In genomic region chr12:80945996-80946355, GRCm38 (mm10) we compare ENCODE assay signal across 8 mouse cellular contexts. TPM values are rescaled to one million over a fixed set of nuclear protein-coding genes. Genes with fewer than 3 reads are reported as not detected.
DNase-seq lines count a peak whose midpoint lies in the region; ATAC-seq and TF ChIP-seq lines count a peak whose summit lies in the region.

No protein-coding gene starts in this region.

- H3K27ac ChIP-seq in forebrain, embryonic 12.5 days = peak overlapping the region; percentile 93
- H3K27ac ChIP-seq in neural tube, embryonic 15.5 days (replicated peaks) = peak overlapping the region; percentile 98

- peaks cover 3% of the 10 kb centered on the region; the same call in 1 of the 2 replicates for H3K9me3 ChIP-seq in E14TG2a.4 (ENCODE audit: low read length)
- H3K9me3 ChIP-seq in forebrain, embryonic 12.5 days = no peaks in the 10 kb centered on the region
- no peaks in the 10 kb centered on the region for H3K9me3 ChIP-seq in neural tube, embryonic 15.5 days (replicated peaks)

- peak overlapping the region; percentile 74 for H3K4me2 ChIP-seq in forebrain, embryonic 12.5 days
- H3K4me2 ChIP-seq in neural tube, embryonic 15.5 days = peak overlapping the region; percentile 73

- H3K36me3 ChIP-seq in E14TG2a.4 (ENCODE audit: insufficient read depth, low read length) = peaks cover 46% of the 10 kb centered on the region
- H3K36me3 ChIP-seq in forebrain, embryonic 12.5 days (replicated peaks) = peaks cover 32% of the 10 kb centered on the region
- peaks cover 28% of the 10 kb centered on the region for H3K36me3 ChIP-seq in neural tube, embryonic 15.5 days

- no peaks in the 10 kb centered on the region for H3K27me3 ChIP-seq in E14TG2a.4 (ENCODE audit: insufficient read depth, low read length)
- H3K27me3 ChIP-seq in forebrain, embryonic 12.5 days = no peaks in the 10 kb centered on the region
- no peaks in the 10 kb centered on the region for H3K27me3 ChIP-seq in neural tube, embryonic 15.5 days (replicated peaks)

- WGBS in forebrain, embryonic 12.5 days = under 1% methylated on average over 39 of the region's 47 CpGs
- under 1% methylated on average over 44 of the region's 47 CpGs for WGBS in neural tube, embryonic 15.5 days

- intact Hi-C loops in heart, postnatal 10 days (cut with DNase I) = no loop called here

- H3K9ac ChIP-seq in forebrain, embryonic 12.5 days = peak overlapping the region; percentile 93
- peak overlapping the region; percentile 94 for H3K9ac ChIP-seq in neural tube, embryonic 15.5 days (replicated peaks)

- TF ChIP-seq CTCF in E14TG2a.4 (conservative IDR thresholded peaks at IDR 0.05; ENCODE audit: low read length) = no peak

- ATAC-seq in forebrain, embryonic 12.5 days (ENCODE audit: low FRiP score) = peak; percentile 96
- ATAC-seq in neural tube, embryonic 15.5 days (ENCODE audit: low FRiP score) = peak; percentile 97

- peak overlapping the region; percentile 94 for H3K4me3 ChIP-seq in E14TG2a.4 (replicated peaks; ENCODE audit: low read length)
- H3K4me3 ChIP-seq in forebrain, embryonic 12.5 days (replicated peaks) = peak overlapping the region; percentile 99
- H3K4me3 ChIP-seq in neural tube, embryonic 15.5 days (replicated peaks) = peak overlapping the region; percentile 96

- peaks cover 47% of the 10 kb centered on the region for H3K4me1 ChIP-seq in E14TG2a.4 (replicated peaks; ENCODE audit: low read depth, low read length)
- H3K4me1 ChIP-seq in forebrain, embryonic 12.5 days = peaks cover 12% of the 10 kb centered on the region
- H3K4me1 ChIP-seq in neural tube, embryonic 15.5 days = peaks cover 12% of the 10 kb centered on the region

- DNase-seq in c-Kit-positive CD71-positive TER-119-positive erythroid progenitor cells, embryonic 14.5 days (ENCODE audit: low spot score) = peak; percentile 94
- DNase-seq in heart, postnatal 10 days = peak; percentile 97
- DNase-seq in layer of hippocampus, adult 11-12 months (ENCODE audit: low spot score) = peak; percentile 95
- peak; percentile 95 to 97 for DNase-seq in lung, adult 18-20 months
- DNase-seq in testis, postnatal 14 days (ENCODE audit: low spot score) = peak; percentile 94

RNA-seq across cellular contexts. Expression of gene Srsf5, which starts 0.7 kb away (rescaled TPM):
- 656 and 658 TPM in 2 replicates for polyA plus RNA-seq in forebrain, embryonic 12.5 days (2016; fragmentation: Nextera tagmentation; extraction: Ambion mirVana)
- 100 to 1,000 TPM; 247 to 319 TPM for total RNA-seq in heart, postnatal 10 days (2021)
- polyA plus RNA-seq in neural tube, embryonic 15.5 days (2015; fragmentation: Nextera tagmentation; extraction: Ambion mirVana) = 379 and 417 TPM in 2 replicates

RNA-seq across cellular contexts. Expression of gene Slc10a1, which starts 22.5 kb away (rescaled TPM):
- 0.99 and 1.4 TPM in 2 replicates for polyA plus RNA-seq in forebrain, embryonic 12.5 days (2016; fragmentation: Nextera tagmentation; extraction: Ambion mirVana)
- total RNA-seq in heart, postnatal 10 days (2021) = not detected
- 0.63 and 0.67 TPM in 2 replicates for polyA plus RNA-seq in neural tube, embryonic 15.5 days (2015; fragmentation: Nextera tagmentation; extraction: Ambion mirVana)

Comparison
In these comparisons a context has a peak if more than half of its experiments do, and no peak if none do; other contexts are left out.
1. Peak in every context shown above with its lines: DNase-seq, ATAC-seq, H3K4me3 ChIP-seq and H3K27ac ChIP-seq.